Mouse (Mus musculus) limb, embryonic 12.5 days (tissue): Measurements from ENCODE around the gene Gm16430. TPM values are rescaled to one million over a fixed set of nuclear protein-coding genes. Genes with fewer than 3 reads are reported as not detected.
"Not testable (repeated sequence)": the region's sequence is repeated elsewhere in the genome, so short reads cannot be mapped to it uniquely, and the experiment has no call there.

Experiments used
- ATAC-seq: fragments of 200-750 bp; cut with Nextera tagmentation; 2 replicates; pipeline ENCODE4 v1.8.0; 2017; ENCODE audit warnings: low read depth, moderate TSS enrichment; ENCODE audit not compliant: insufficient number of reproducible peaks, insufficient read depth, low FRiP score, low TSS enrichment
- H3K27ac ChIP-seq: fragments of 300-500 bp; sonication (generic); 2 replicates; pipeline ENCODE4 v1.5.1; 2016; ENCODE audit warnings: mild to moderate bottlenecking, moderate library complexity
- H3K27me3 ChIP-seq: fragments of 300-500 bp; sonication (generic); 2 replicates; pipeline ENCODE4 v1.6.1; 2016; ENCODE audit warnings: mild to moderate bottlenecking, moderate library complexity
- H3K36me3 ChIP-seq: fragments of 300-500 bp; sonication (generic); 2 replicates; pipeline ENCODE4 v1.6.1; 2016; ENCODE audit warnings: mild to moderate bottlenecking, moderate library complexity
- H3K4me1 ChIP-seq: fragments of 300-500 bp; sonication (generic); replicated peaks from 2 replicates; pipeline ENCODE4 v1.6.1; 2016
- H3K4me2 ChIP-seq: fragments of 300-500 bp; sonication (generic); 2 replicates; pipeline ENCODE4 v1.6.1; 2016; ENCODE audit warnings: mild to moderate bottlenecking, moderate library complexity
- H3K4me3 ChIP-seq: fragments of 300-500 bp; sonication (generic); replicated peaks from 2 replicates; pipeline ENCODE4 v1.5.1; 2016; ENCODE audit warnings: mild to moderate bottlenecking
- H3K9ac ChIP-seq: fragments of 300-500 bp; sonication (generic); replicated peaks from 2 replicates; pipeline ENCODE4 v1.6.1; 2016; ENCODE audit warnings: mild to moderate bottlenecking, moderate library complexity
- H3K9me3 ChIP-seq: fragments of 300-500 bp; sonication (generic); 2 replicates; pipeline ENCODE4 v1.6.1; 2016; ENCODE audit warnings: mild to moderate bottlenecking, moderate library complexity
- WGBS: fragments of 180-500 bp; shearing (Covaris S2); methylation state at CpG from one replicate; pipeline ENCODE4 v1.1.7; 2016; 5-methylcytosine and 5-hydroxymethylcytosine counted together
- polyA plus RNA-seq: library from polyadenylated mRNA; unstranded; fragments of >200 nt; fragmentation: Nextera tagmentation; extraction: Ambion mirVana; gene quantifications from 2 replicates; pipeline ENCODE4 v1.2.1, GENCODE M21; 2016

Gm16430 gene
- not detected in 2 replicates for polyA plus RNA-seq

GRCm38 (mm10) chrX:54621911-54622310 is at the start of gene Gm16430:
Gene Gm16430 (plus strand): TSS chrX:54622211.
- ATAC-seq, H3K27ac ChIP-seq: not testable (repeated sequence)
- no CpG with 5 or more reads among the region's 7 CpGs for WGBS

More at GRCm38 (mm10) chrX:54621911-54622310, at the start of gene Gm16430:
- H3K27me3 ChIP-seq, H3K9ac ChIP-seq, H3K4me1 ChIP-seq, H3K4me3 ChIP-seq, H3K4me2 ChIP-seq, H3K36me3 ChIP-seq, H3K9me3 ChIP-seq: not testable (repeated sequence)

Other genes with a start within 250 kb of the Gm16430 start
- gene Gm16405, start 91.0 kb upstream of the Gm16430 start, polyA plus RNA-seq: not detected in 2 replicates